Mouse (Mus musculus): ENCODE results near the gene Irf5. TPM values are rescaled to one million over a fixed set of nuclear protein-coding genes. Genes with fewer than 3 reads are reported as not detected.
"Not testable (repeated sequence)": the region's sequence is repeated elsewhere in the genome, so short reads cannot be mapped to it uniquely, and the experiment has no call there.

Gene Irf5
- polyA plus RNA-seq, 1 experiment, result 2.0 TPM

DNA sequence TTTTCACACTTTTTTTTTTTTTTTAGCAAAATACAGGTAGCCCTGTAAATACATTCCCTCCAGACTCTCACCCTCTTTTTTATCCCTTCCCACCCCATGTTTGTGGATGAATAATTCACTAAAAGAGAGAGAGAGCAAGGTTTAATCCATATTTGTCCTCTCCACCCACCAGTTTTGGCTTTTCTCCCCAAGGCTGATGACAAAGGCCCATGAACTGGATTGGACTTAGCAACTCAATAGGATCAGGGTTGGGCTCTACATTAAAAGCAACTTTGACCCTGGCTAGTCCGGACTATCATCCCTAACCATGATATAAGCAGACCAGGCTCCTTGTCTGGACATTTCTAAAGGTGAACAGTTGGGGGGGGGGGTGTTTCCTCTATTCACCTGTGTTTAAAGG is 14.5 kb downstream of the Irf5 start:
- Histone ChIP-seq H3K27ac (ENCODE audit: insufficient read depth, low read length) (no peak overlapping the region), H3K4me3 (replicated peaks; ENCODE audit: insufficient read depth, low read depth, low read length) (no peak overlapping the region), H3K4me1 (ENCODE audit: control insufficient read depth, insufficient read depth, low read length) (no peaks in the 10 kb centered on the region), H3K27me3 (ENCODE audit: control insufficient read depth, insufficient read depth, low read length) (no peaks in the 10 kb centered on the region)
- no peak for DNase-seq
- WGBS, result 94% methylated on average over 1 of the region's 1 CpGs
- TF ChIP-seq POLR2A (IDR thresholded peaks at IDR 0.05; ENCODE audit: borderline replicate concordance, insufficient read depth, low read length) (no peak), CTCF (IDR thresholded peaks at IDR 0.05; ENCODE audit: borderline replicate concordance, insufficient read depth, low read depth, low read length) (no peak)

DNA sequence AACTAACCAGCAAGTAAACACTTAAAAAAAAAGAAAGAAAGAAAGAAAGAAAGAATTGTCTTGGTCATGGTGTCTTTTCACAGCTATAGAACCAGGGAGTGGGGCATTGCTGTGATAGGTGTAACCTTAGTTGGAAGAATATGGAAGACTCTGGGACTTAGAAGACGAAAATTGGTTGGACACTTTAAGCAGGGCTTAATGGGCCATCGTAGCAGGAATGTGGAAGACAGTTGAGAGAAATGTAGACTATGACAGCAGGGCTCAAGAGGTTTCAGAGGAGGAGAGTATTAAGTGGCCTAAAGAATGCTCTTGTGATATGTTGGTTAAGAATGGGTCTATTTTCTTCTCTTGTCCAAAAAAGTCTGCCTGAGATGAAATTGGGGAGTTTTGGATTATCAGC is 19.2 kb downstream of the Irf5 start:
- Histone ChIP-seq H3K27ac (ENCODE audit: insufficient read depth, low read length) (no peak overlapping the region), H3K4me3 (replicated peaks; ENCODE audit: insufficient read depth, low read depth, low read length) (no peak overlapping the region), H3K27me3 (ENCODE audit: control insufficient read depth, insufficient read depth, low read length) (no peaks in the 10 kb centered on the region), H3K4me1 (ENCODE audit: control insufficient read depth, insufficient read depth, low read length) (no peaks in the 10 kb centered on the region)
- no peak for DNase-seq
- WGBS, result 100% methylated on average over 2 of the region's 2 CpGs
- TF ChIP-seq CTCF (IDR thresholded peaks at IDR 0.05; ENCODE audit: borderline replicate concordance, insufficient read depth, low read depth, low read length) (no peak), POLR2A (IDR thresholded peaks at IDR 0.05; ENCODE audit: borderline replicate concordance, insufficient read depth, low read length) (no peak)

DNA sequence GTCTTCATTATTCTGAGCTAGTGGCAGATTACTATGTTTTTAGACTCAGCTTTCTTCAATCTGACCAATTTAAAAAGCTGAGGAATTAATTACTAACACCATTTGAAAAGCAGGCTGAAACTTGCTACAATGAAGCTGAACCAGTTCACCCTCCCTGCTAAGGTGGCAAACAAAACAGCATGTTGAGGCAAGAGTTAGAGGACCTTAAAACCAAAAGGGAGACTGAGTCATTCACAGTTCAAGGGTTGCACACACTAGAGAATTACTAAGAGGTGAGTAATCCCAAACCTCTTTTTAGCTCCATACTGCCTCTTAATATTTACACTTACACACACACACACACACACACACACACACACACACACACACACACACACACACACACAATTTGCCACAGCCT is 21.2 kb downstream of the Irf5 start:
- no peak for DNase-seq
- no peaks in the 10 kb centered on the region for H3K4me1 ChIP-seq (ENCODE audit: control insufficient read depth, insufficient read depth, low read length)
- H3K4me3 ChIP-seq (replicated peaks; ENCODE audit: insufficient read depth, low read depth, low read length), result no peak overlapping the region
- no peaks in the 10 kb centered on the region for H3K27me3 ChIP-seq (ENCODE audit: control insufficient read depth, insufficient read depth, low read length)
- no peak for TF ChIP-seq CTCF (IDR thresholded peaks at IDR 0.05; ENCODE audit: borderline replicate concordance, insufficient read depth, low read depth, low read length)
- TF ChIP-seq POLR2A (IDR thresholded peaks at IDR 0.05; ENCODE audit: borderline replicate concordance, insufficient read depth, low read length), result no peak
- no peak overlapping the region for H3K27ac ChIP-seq (ENCODE audit: insufficient read depth, low read length)

DNA sequence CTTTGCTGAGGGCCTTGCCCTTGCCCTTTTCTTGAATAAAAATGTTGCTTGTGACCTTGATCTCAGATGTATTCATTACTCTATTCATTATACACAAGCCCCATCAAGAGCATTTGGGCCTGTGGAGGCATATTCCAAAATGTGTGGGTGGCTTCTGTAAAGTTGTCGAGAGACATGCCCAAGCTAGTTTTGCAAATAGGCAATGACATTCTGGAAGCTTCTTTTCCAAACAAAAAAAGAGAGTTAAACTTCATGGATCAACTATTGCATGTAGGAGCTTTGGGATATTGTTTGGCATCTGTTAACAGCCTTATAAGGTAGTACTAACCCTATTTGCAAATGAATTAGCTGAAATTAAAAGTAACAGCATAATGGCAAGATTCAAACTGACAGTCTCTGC is 21.7 kb downstream of the Irf5 start:
- Histone ChIP-seq H3K27me3 (ENCODE audit: control insufficient read depth, insufficient read depth, low read length) (no peaks in the 10 kb centered on the region), H3K4me3 (replicated peaks; ENCODE audit: insufficient read depth, low read depth, low read length) (no peak overlapping the region), H3K27ac (ENCODE audit: insufficient read depth, low read length) (no peak overlapping the region), H3K4me1 (ENCODE audit: control insufficient read depth, insufficient read depth, low read length) (no peaks in the 10 kb centered on the region)
- TF ChIP-seq POLR2A (IDR thresholded peaks at IDR 0.05; ENCODE audit: borderline replicate concordance, insufficient read depth, low read length), result no peak
- TF ChIP-seq CTCF (IDR thresholded peaks at IDR 0.05; ENCODE audit: borderline replicate concordance, insufficient read depth, low read depth, low read length), result no peak
- no peak for DNase-seq
- WGBS, result 100% methylated on average over 1 of the region's 1 CpGs

DNA sequence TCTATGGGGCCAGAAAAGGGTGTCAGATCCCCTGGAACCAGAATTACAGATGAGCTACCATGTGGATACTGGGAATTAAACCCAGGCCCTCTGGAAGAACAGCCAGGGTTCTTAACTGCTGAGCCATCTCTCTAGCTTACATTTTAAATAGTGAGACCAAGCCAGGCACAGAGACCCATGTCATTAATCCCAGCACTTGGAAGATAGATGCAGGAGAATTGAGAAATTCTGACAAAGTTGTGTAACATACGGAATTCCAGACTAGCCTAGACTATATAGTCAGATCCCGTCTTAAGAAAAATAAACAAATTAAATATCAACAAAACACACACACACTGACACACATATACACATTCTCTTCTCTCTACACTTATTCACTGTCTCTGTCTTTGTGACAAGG is 26.1 kb downstream of the Irf5 start:
- TF ChIP-seq POLR2A (IDR thresholded peaks at IDR 0.05; ENCODE audit: borderline replicate concordance, insufficient read depth, low read length) (no peak), CTCF (IDR thresholded peaks at IDR 0.05; ENCODE audit: borderline replicate concordance, insufficient read depth, low read depth, low read length) (no peak)
- DNase-seq, result no peak
- Histone ChIP-seq H3K4me3 (replicated peaks; ENCODE audit: insufficient read depth, low read depth, low read length) (no peak overlapping the region), H3K27me3 (ENCODE audit: control insufficient read depth, insufficient read depth, low read length) (no peaks in the 10 kb centered on the region), H3K4me1 (ENCODE audit: control insufficient read depth, insufficient read depth, low read length) (no peaks in the 10 kb centered on the region), H3K27ac (ENCODE audit: insufficient read depth, low read length) (no peak overlapping the region)
- 87% methylated on average over 2 of the region's 2 CpGs for WGBS

DNA sequence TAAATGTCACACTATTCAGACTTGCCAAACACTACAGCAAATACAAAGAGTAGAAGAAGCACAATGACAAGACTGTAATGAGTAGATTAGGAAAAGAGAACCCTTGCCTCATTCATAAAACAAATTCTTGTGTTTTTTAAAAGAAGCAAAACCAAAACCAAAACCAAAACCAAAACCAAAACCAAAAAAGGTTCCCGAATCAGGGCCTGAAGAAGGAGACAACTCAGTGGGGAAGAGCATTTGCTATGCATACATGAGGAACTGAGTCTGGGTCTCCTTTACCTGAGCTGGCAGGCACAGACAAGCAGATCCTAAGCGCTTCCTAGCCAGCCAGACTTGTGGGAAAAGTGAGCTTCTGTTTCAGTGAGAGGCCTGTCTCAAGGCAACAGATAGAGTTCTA is 30.7 kb downstream of the Irf5 start:
- H3K27ac ChIP-seq (ENCODE audit: insufficient read depth, low read length), result no peak overlapping the region
- H3K27me3 ChIP-seq (ENCODE audit: control insufficient read depth, insufficient read depth, low read length), result no peaks in the 10 kb centered on the region
- 95% methylated on average over 2 of the region's 2 CpGs for WGBS
- no peak for DNase-seq
- TF ChIP-seq CTCF (IDR thresholded peaks at IDR 0.05; ENCODE audit: borderline replicate concordance, insufficient read depth, low read depth, low read length) (no peak), POLR2A (IDR thresholded peaks at IDR 0.05; ENCODE audit: borderline replicate concordance, insufficient read depth, low read length) (no peak)
- H3K4me1 ChIP-seq (ENCODE audit: control insufficient read depth, insufficient read depth, low read length), result no peaks in the 10 kb centered on the region
- H3K4me3 ChIP-seq (replicated peaks; ENCODE audit: insufficient read depth, low read depth, low read length), result no peak overlapping the region

DNA sequence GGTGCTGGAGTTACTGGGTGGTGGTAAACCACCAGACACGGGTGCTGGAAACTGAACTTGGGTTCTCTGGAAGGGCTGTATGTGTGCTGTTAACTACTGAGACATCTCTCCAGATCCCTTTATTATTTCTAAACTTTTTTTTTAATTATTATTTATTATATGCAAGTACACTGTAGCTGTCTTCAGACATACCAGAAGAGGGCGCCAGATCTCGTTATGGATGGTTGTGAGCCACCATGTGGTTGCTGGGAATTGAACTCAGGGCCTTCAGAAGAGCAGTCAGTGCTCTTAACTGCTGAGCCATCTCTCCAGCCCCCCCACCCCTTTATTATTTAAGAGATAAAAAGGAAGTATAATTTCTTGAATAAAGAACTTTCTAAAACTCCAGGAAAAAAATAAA is 50.0 kb downstream of the Irf5 start:
- not testable (repeated sequence) for H3K4me1 ChIP-seq (ENCODE audit: control insufficient read depth, insufficient read depth, low read length); DNase-seq; H3K27me3 ChIP-seq (ENCODE audit: control insufficient read depth, insufficient read depth, low read length); H3K27ac ChIP-seq (ENCODE audit: insufficient read depth, low read length); H3K4me3 ChIP-seq (replicated peaks; ENCODE audit: insufficient read depth, low read depth, low read length)
- 85% methylated on average over 3 of the region's 3 CpGs for WGBS

DNA sequence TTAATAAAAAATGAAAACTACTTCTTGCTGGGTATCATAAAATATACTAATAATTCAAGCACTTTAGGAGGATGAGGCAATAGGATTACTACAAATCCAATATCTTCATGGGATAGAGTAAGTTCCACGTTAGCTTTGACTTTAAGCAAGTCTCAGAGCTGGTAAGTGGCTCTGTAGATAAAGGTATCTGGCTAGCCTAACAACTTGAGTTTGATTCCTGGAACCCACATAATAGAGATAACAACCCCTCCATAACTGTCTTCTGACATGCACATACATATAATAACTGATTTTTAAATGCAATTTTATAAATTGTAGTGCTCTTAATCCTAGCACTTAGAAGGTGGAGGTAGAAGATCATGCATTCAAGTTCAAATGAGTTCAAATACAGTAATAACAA is 54.3 kb downstream of the Irf5 start:
- no peak overlapping the region for H3K4me3 ChIP-seq (replicated peaks; ENCODE audit: insufficient read depth, low read depth, low read length)
- no peaks in the 10 kb centered on the region for H3K4me1 ChIP-seq (ENCODE audit: control insufficient read depth, insufficient read depth, low read length)
- H3K27me3 ChIP-seq (ENCODE audit: control insufficient read depth, insufficient read depth, low read length), result no peaks in the 10 kb centered on the region
- 84% methylated on average over 1 of the region's 1 CpGs for WGBS
- no peak overlapping the region for H3K27ac ChIP-seq (ENCODE audit: insufficient read depth, low read length)
- TF ChIP-seq POLR2A (IDR thresholded peaks at IDR 0.05; ENCODE audit: borderline replicate concordance, insufficient read depth, low read length), result no peak
- no peak for TF ChIP-seq CTCF (IDR thresholded peaks at IDR 0.05; ENCODE audit: borderline replicate concordance, insufficient read depth, low read depth, low read length)
- no peak for DNase-seq

DNA sequence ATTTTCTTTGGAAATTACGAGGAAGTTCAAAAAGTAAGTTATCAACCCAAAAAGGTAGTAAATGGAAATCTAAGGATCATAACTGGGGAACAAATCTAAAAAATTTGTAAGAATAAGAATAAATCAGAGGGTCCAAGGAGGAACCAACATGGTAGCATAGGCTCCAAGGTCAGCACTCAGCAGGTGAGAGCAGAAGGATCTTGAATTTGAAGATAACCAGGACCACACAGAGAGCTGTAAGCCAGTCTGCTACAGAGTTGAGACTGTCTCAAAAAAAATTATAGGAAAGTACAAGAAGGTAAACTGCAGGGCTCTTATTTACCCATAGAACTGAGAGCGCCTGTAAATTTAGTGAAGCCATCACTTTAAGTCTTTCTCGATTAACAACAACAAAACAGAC is 54.8 kb downstream of the Irf5 start:
- H3K4me1 ChIP-seq (ENCODE audit: control insufficient read depth, insufficient read depth, low read length), result no peaks in the 10 kb centered on the region
- H3K4me3 ChIP-seq (replicated peaks; ENCODE audit: insufficient read depth, low read depth, low read length), result no peak overlapping the region
- no peak overlapping the region for H3K27ac ChIP-seq (ENCODE audit: insufficient read depth, low read length)
- WGBS, result 95% methylated on average over 3 of the region's 3 CpGs
- DNase-seq, result no peak
- TF ChIP-seq CTCF (IDR thresholded peaks at IDR 0.05; ENCODE audit: borderline replicate concordance, insufficient read depth, low read depth, low read length) (no peak), POLR2A (IDR thresholded peaks at IDR 0.05; ENCODE audit: borderline replicate concordance, insufficient read depth, low read length) (no peak)
- no peaks in the 10 kb centered on the region for H3K27me3 ChIP-seq (ENCODE audit: control insufficient read depth, insufficient read depth, low read length)

Other genes with a start within 250 kb of the Irf5 start
- 1.1 TPM in 2 replicates for gene Fam71f2, start 247.0 kb upstream of the Irf5 start, polyA plus RNA-seq (2012; rRNA removed)
- not detected in 2 replicates for gene Fam71f1, start 207.5 kb upstream of the Irf5 start, polyA plus RNA-seq (2012; rRNA removed)
- 68.0 and 68.6 TPM in 2 replicates for gene Calu, start 178.6 kb upstream of the Irf5 start, polyA plus RNA-seq (2012; rRNA removed)
- not detected in 2 replicates for gene Opn1sw, start 138.2 kb upstream of the Irf5 start, polyA plus RNA-seq (2012; rRNA removed)
- gene Ccdc136, start 130.3 kb upstream of the Irf5 start, polyA plus RNA-seq (2012; rRNA removed), result 154 and 164 TPM in 2 replicates
- gene Flnc, start 93.4 kb upstream of the Irf5 start, polyA plus RNA-seq (2012; rRNA removed), result 0.65 and 0.72 TPM in 2 replicates
- 424 and 433 TPM in 2 replicates for gene Atp6v1f, start 58.9 kb upstream of the Irf5 start, polyA plus RNA-seq (2012; rRNA removed)
- 0.17 and 0.23 TPM in 2 replicates for gene Atp6v1fnb, start 55.2 kb upstream of the Irf5 start, polyA plus RNA-seq (2012; rRNA removed)
- gene Kcp, start 18.7 kb upstream of the Irf5 start, polyA plus RNA-seq (2012; rRNA removed), result 3.7 and 4.9 TPM in 2 replicates
- 50.8 TPM in 2 replicates for gene Tnpo3, start 83.3 kb downstream of the Irf5 start, polyA plus RNA-seq (2012; rRNA removed)
- 27.2 and 27.9 TPM in 2 replicates for gene Tspan33, start 167.6 kb downstream of the Irf5 start, polyA plus RNA-seq (2012; rRNA removed)
- gene Smo, start 208.9 kb downstream of the Irf5 start, polyA plus RNA-seq (2012; rRNA removed), result 12.6 and 13.6 TPM in 2 replicates
- gene Ahcyl2, start 241.4 kb downstream of the Irf5 start, polyA plus RNA-seq (2012; rRNA removed), result 123 and 125 TPM in 2 replicates

Data from cerebellum, adult 2 months (tissue).